Mouse (Mus musculus): Measurements from ENCODE around the gene Gtf2h1.
"Not testable (repeated sequence)": the region's sequence is repeated elsewhere in the genome, so short reads cannot be mapped to it uniquely, and the experiment has no call there.

Gene Gtf2h1

GRCm38 (mm10) chr7:46795287-46796205, at the start of gene Gtf2h1, which contains the start of gene Hps5:
Gtf2h1 (plus strand) TSS chr7:46796103.
Hps5 (minus strand) TSS chr7:46796064.
- DNase-seq (ENCODE audit: low spot score in 2 of 2): peak; percentile 96 to 97

- DNase-seq (ENCODE audit: low spot score in 2 of 2): peak; percentile 48 to 51
Observed at GRCm38 (mm10) chr7:46746381-46746780, 49.5 kb upstream of the Gtf2h1 start.

GRCm38 (mm10) chr7:46748459-46748858, 47.4 kb upstream of the Gtf2h1 start:
- peak in 1 of 2 experiments; percentile 12 for DNase-seq (ENCODE audit: low spot score in 2 of 2)

GRCm38 (mm10) chr7:46751490-46751889, 44.4 kb upstream of the Gtf2h1 start, which contains the start of gene Saa2:
Saa2 (plus strand) TSS chr7:46751790.
- no peak for DNase-seq (ENCODE audit: low spot score in 2 of 2)

- DNase-seq (ENCODE audit: low spot score in 2 of 2): no peak
Observed at GRCm38 (mm10) chr7:46761049-46761795, 34.7 kb upstream of the Gtf2h1 start.

- DNase-seq (ENCODE audit: low spot score in 2 of 2): no peak
Observed at GRCm38 (mm10) chr7:46762601-46763000, 33.3 kb upstream of the Gtf2h1 start.

GRCm38 (mm10) chr7:46764672-46765071, 31.2 kb upstream of the Gtf2h1 start:
- DNase-seq (ENCODE audit: low spot score in 2 of 2): no peak

GRCm38 (mm10) chr7:46767371-46767770, 28.5 kb upstream of the Gtf2h1 start:
- no peak for DNase-seq (ENCODE audit: low spot score in 2 of 2)

- no peak for DNase-seq (ENCODE audit: low spot score in 2 of 2)
Observed at GRCm38 (mm10) chr7:46768451-46768850, 27.5 kb upstream of the Gtf2h1 start.

GRCm38 (mm10) chr7:46770706-46771105, 25.2 kb upstream of the Gtf2h1 start:
- peak in 1 of 2 experiments; percentile 17 for DNase-seq (ENCODE audit: low spot score in 2 of 2)

GRCm38 (mm10) chr7:46789177-46789849, 6.6 kb upstream of the Gtf2h1 start:
- DNase-seq (ENCODE audit: low spot score in 2 of 2): no peak

GRCm38 (mm10) chr7:46793871-46794270, 2.0 kb upstream of the Gtf2h1 start:
- DNase-seq (ENCODE audit: low spot score in 2 of 2): no peak

GRCm38 (mm10) chr7:46796206-46796679, 340 bp downstream of the Gtf2h1 start:
- DNase-seq (ENCODE audit: low spot score in 2 of 2): no peak

- DNase-seq (ENCODE audit: low spot score in 2 of 2): no peak
Observed at GRCm38 (mm10) chr7:46796779-46797178, 876 bp downstream of the Gtf2h1 start.

- no peak for DNase-seq (ENCODE audit: low spot score in 2 of 2)
Observed at GRCm38 (mm10) chr7:46810325-46810724, 14.4 kb downstream of the Gtf2h1 start.

- no peak for DNase-seq (ENCODE audit: low spot score in 2 of 2)
Observed at GRCm38 (mm10) chr7:46814012-46814411, 18.1 kb downstream of the Gtf2h1 start.

- DNase-seq (ENCODE audit: low spot score in 2 of 2): not testable (repeated sequence)
Observed at GRCm38 (mm10) chr7:46820876-46821632, 25.2 kb downstream of the Gtf2h1 start.

- no peak for DNase-seq (ENCODE audit: low spot score in 2 of 2)
Observed at GRCm38 (mm10) chr7:46827046-46827802, 31.3 kb downstream of the Gtf2h1 start.

- no peak for DNase-seq (ENCODE audit: low spot score in 2 of 2)
Observed at GRCm38 (mm10) chr7:46827803-46828184, 31.9 kb downstream of the Gtf2h1 start.

GRCm38 (mm10) chr7:46829911-46830310, 34.0 kb downstream of the Gtf2h1 start:
- DNase-seq (ENCODE audit: low spot score in 2 of 2): no peak

All from heart, adult 9 months (tissue).